Mouse (Mus musculus): ENCODE measurements at regions not wholly inside any gene's neighbourhood (a gene's known extent, or its start where the extent isn't known, plus 50 kb on each side); places are given as distances from the start of the nearest gene placed in this dataset.

GRCm38 (mm10) chr16:87295727-87296126 lies 58.3 kb upstream of the N6amt1 start:
- DNase-seq = no peak

- DNase-seq = no peak
These were observed 61.2 kb upstream of the N6amt1 start for GRCm38 (mm10) chr16:87292826-87293225.

- no peak for DNase-seq
These were observed 62.3 kb upstream of the N6amt1 start for GRCm38 (mm10) chr16:87291716-87292115.

- no peak for DNase-seq
These were observed 68.3 kb upstream of the N6amt1 start for GRCm38 (mm10) chr16:87285639-87286038.

- DNase-seq = no peak
These were observed 69.0 kb upstream of the N6amt1 start for GRCm38 (mm10) chr16:87284835-87285510.

GRCm38 (mm10) chr16:87278518-87278917 lies 75.5 kb upstream of the N6amt1 start:
- no peak for DNase-seq

GRCm38 (mm10) chr16:87272363-87272762 lies 81.6 kb upstream of the N6amt1 start:
- no peak for DNase-seq

- DNase-seq = no peak
These were observed 85.8 kb upstream of the N6amt1 start for GRCm38 (mm10) chr16:87267954-87268804.

- DNase-seq = no peak
These were observed 86.5 kb upstream of the N6amt1 start for GRCm38 (mm10) chr16:87267517-87267916.

- DNase-seq = no peak
These were observed 90.4 kb upstream of the N6amt1 start for GRCm38 (mm10) chr16:87263571-87263970.

- no peak for DNase-seq
These were observed 90.9 kb upstream of the N6amt1 start for GRCm38 (mm10) chr16:87263041-87263440.

GRCm38 (mm10) chr16:87262497-87262896 lies 91.5 kb upstream of the N6amt1 start:
- no peak for DNase-seq

GRCm38 (mm10) chr16:87261527-87261926 lies 92.5 kb upstream of the N6amt1 start:
- DNase-seq = no peak

GRCm38 (mm10) chr16:87254736-87255135 lies 99.2 kb upstream of the N6amt1 start:
- no peak for DNase-seq

- DNase-seq = no peak
These were observed 103.5 kb upstream of the N6amt1 start for GRCm38 (mm10) chr16:87250531-87250930.

- DNase-seq = no peak
These were observed 104.1 kb upstream of the N6amt1 start for GRCm38 (mm10) chr16:87249903-87250302.

- DNase-seq = peak; percentile 73
These were observed 105.4 kb upstream of the N6amt1 start for GRCm38 (mm10) chr16:87248501-87249030.

- DNase-seq = no peak
These were observed 107.8 kb upstream of the N6amt1 start for GRCm38 (mm10) chr16:87245933-87246791.

- DNase-seq = no peak
These were observed 108.5 kb upstream of the N6amt1 start for GRCm38 (mm10) chr16:87245441-87245840.

- no peak for DNase-seq
These were observed 112.0 kb upstream of the N6amt1 start for GRCm38 (mm10) chr16:87242027-87242426.

GRCm38 (mm10) chr16:87239105-87239504 lies 114.9 kb upstream of the N6amt1 start:
- no peak for DNase-seq

GRCm38 (mm10) chr16:87234199-87234598 lies 119.8 kb upstream of the N6amt1 start:
- no peak for DNase-seq

GRCm38 (mm10) chr16:87225595-87225994 lies 128.4 kb upstream of the N6amt1 start:
- no peak for DNase-seq
